Mouse (Mus musculus) hindbrain, embryonic 13.5 days (tissue): ENCODE results near the gene Smarca2. TPM values are rescaled to one million over a fixed set of nuclear protein-coding genes. Genes with fewer than 3 reads are reported as not detected.

Experiments used
- ATAC-seq: fragments of 200-750 bp; cut with Nextera tagmentation; 2 replicates; pipeline ENCODE4 v1.8.0; 2017; ENCODE audit warnings: moderate TSS enrichment; ENCODE audit not compliant: low FRiP score
- H3K27ac ChIP-seq: fragments of 300-500 bp; sonication (generic); 2 replicates; pipeline ENCODE4 v1.5.1; 2015; ENCODE audit warnings: inconsistent platforms, mild to moderate bottlenecking, moderate library complexity
- H3K27me3 ChIP-seq: fragments of 300-500 bp; sonication (generic); 2 replicates; pipeline ENCODE4 v1.6.1; 2015; ENCODE audit warnings: mild to moderate bottlenecking, inconsistent platforms
- H3K36me3 ChIP-seq: fragments of 300-500 bp; sonication (generic); 2 replicates; pipeline ENCODE4 v1.6.1; 2015; ENCODE audit warnings: mild to moderate bottlenecking, inconsistent platforms
- H3K4me1 ChIP-seq: fragments of 300-500 bp; sonication (generic); replicated peaks from 2 replicates; pipeline ENCODE4 v1.6.1; 2015; ENCODE audit warnings: inconsistent platforms
- H3K4me2 ChIP-seq: fragments of 300-500 bp; sonication (generic); 2 replicates; pipeline ENCODE4 v1.6.1; 2015; ENCODE audit warnings: inconsistent platforms, mild to moderate bottlenecking, moderate library complexity
- H3K4me3 ChIP-seq: fragments of 300-500 bp; sonication (generic); 2 replicates; pipeline ENCODE4 v1.5.1; 2015; ENCODE audit warnings: mild to moderate bottlenecking, inconsistent platforms
- H3K9ac ChIP-seq: fragments of 300-500 bp; sonication (generic); 2 replicates; pipeline ENCODE4 v1.6.1; 2015; ENCODE audit warnings: mild to moderate bottlenecking, inconsistent platforms
- H3K9me3 ChIP-seq: fragments of 300-500 bp; sonication (generic); 2 replicates; pipeline ENCODE4 v1.6.1; 2016; ENCODE audit warnings: inconsistent platforms
- WGBS: fragments of 180-500 bp; shearing (Covaris S2); methylation state at CpG from one replicate; pipeline ENCODE4 v1.1.7; 2015; 5-methylcytosine and 5-hydroxymethylcytosine counted together
- polyA plus RNA-seq: library from polyadenylated mRNA; unstranded; fragments of >200 nt; fragmentation: Nextera tagmentation; extraction: Ambion mirVana; gene quantifications from 2 replicates; pipeline ENCODE4 v1.2.1, GENCODE M21; 2015

The Smarca2 gene
- polyA plus RNA-seq, 1 experiment from 2014 or later = 85.3 TPM

- Histone ChIP-seq H3K9ac (no peak overlapping the region), H3K9me3 (no peaks in the 10 kb centered on the region), H3K4me3 (no peak overlapping the region), H3K27me3 (no peaks in the 10 kb centered on the region), H3K4me1 (no peaks in the 10 kb centered on the region), H3K36me3 (peaks cover 2% of the 10 kb centered on the region; the same call in 1 of the 2 replicates), H3K27ac (no peak overlapping the region), H3K4me2 (no peak overlapping the region)
- WGBS = 17% methylated on average over 2 of the region's 2 CpGs
- no peak for ATAC-seq
These were observed 106.4 kb downstream of the Smarca2 start for GRCm38 (mm10) chr19:26711268-26711667.

GRCm38 (mm10) chr19:26716217-26716616 is 111.4 kb downstream of the Smarca2 start:
- Histone ChIP-seq H3K27ac (no peak overlapping the region), H3K4me1 (0 out of 2 replicates have a peak, but pooled peaks cover 4% of the 10 kb centered on the region), H3K27me3 (no peaks in the 10 kb centered on the region), H3K9me3 (no peaks in the 10 kb centered on the region), H3K4me2 (no peak overlapping the region), H3K9ac (no peak overlapping the region), H3K4me3 (no peak overlapping the region), H3K36me3 (no peaks in the 10 kb centered on the region)
- WGBS = 79% methylated on average over 9 of the region's 9 CpGs
- no peak for ATAC-seq

DNA sequence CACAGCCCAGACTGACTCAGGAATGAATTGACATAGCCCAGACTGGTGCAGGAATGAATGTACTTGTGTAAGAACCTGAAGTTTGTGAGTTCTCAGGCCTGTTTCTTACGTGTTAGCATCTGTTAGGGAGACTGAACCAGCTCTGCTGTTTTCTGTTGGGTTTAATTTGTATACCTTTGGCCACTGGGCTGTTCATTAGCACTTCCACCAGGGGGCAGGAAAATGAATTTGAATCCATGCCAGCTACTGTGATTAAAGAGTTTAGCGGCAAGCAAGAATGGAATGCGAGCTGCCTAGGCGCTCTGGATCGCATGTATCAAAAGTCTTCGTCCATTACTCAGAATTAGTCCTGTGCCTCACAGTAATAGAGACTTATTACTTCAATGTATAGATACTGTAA is 113.4 kb downstream of the Smarca2 start:
- no peaks in the 10 kb centered on the region for H3K36me3 ChIP-seq
- ATAC-seq = no peak

DNA sequence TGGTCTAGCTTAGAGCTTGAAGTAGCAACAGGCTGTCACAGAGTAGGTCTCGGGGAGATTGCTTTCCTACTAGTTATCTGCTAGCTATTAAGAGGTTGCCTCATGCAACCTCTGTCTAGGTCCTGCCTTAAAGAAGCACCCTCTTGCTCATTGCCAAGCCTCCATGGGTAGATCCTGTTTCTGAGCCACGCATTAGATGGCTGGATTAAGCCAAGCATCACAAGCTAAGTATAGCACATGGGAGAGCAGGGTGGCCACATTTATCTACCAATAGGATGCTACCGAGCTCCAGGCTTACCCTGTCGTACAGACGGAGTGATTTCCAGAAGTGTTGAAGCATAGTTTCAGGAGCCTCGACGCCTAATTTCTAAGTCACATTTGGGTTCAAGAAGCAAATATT is 114.3 kb downstream of the Smarca2 start:
- H3K4me3 ChIP-seq = no peak overlapping the region
- no peak overlapping the region for H3K9ac ChIP-seq
- no peak overlapping the region for H3K4me2 ChIP-seq
- no peak overlapping the region for H3K27ac ChIP-seq
- 94% methylated on average over 7 of the region's 7 CpGs for WGBS
- no peak for ATAC-seq
- no peaks in the 10 kb centered on the region for H3K9me3 ChIP-seq
- no peaks in the 10 kb centered on the region for H3K27me3 ChIP-seq
- no peaks in the 10 kb centered on the region; the same call in 1 of the 2 replicates for H3K36me3 ChIP-seq
- 0 out of 2 replicates have a peak, but pooled peaks cover 4% of the 10 kb centered on the region for H3K4me1 ChIP-seq

More for the DNA sequence above, 113.4 kb downstream of the Smarca2 start:
- H3K9ac ChIP-seq = no peak overlapping the region
- WGBS = 33% methylated on average over 6 of the region's 6 CpGs
- H3K9me3 ChIP-seq = no peaks in the 10 kb centered on the region
- 0 out of 2 replicates have a peak, but pooled peaks cover 4% of the 10 kb centered on the region for H3K4me1 ChIP-seq
- H3K4me3 ChIP-seq = no peak overlapping the region
- H3K27me3 ChIP-seq = no peaks in the 10 kb centered on the region
- H3K4me2 ChIP-seq = no peak overlapping the region
- H3K27ac ChIP-seq = no peak overlapping the region

DNA sequence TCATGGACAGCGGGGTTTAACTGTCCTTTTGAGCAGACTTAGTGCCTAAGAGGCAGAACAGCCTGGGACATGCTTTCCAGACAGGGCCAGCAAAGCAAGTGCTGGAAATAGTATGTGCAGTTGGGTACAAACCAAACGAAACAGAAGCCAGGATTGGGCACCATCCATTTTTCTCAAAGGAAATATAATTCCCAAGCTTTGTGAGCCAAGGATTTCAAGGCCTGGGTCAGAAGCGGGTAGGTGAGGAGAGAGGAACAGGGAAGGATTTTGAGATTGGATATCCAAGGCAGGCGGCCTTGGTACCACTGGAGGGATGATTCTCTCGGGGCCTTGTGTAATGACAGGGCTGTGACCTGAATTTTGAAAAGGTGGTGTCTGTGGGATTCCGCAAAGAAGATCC is 116.9 kb downstream of the Smarca2 start:
- H3K9me3 ChIP-seq = no peaks in the 10 kb centered on the region
- H3K4me1 ChIP-seq = 0 out of 2 replicates have a peak, but pooled peaks cover 4% of the 10 kb centered on the region
- H3K4me3 ChIP-seq = no peak overlapping the region
- H3K4me2 ChIP-seq = no peak overlapping the region
- no peaks in the 10 kb centered on the region for H3K27me3 ChIP-seq
- ATAC-seq = no peak
- H3K9ac ChIP-seq = no peak overlapping the region
- WGBS = 82% methylated on average over 6 of the region's 6 CpGs
- no peaks in the 10 kb centered on the region; the same call in 1 of the 2 replicates for H3K36me3 ChIP-seq
- H3K27ac ChIP-seq = no peak overlapping the region

GRCm38 (mm10) chr19:26723899-26724298 is 119.0 kb downstream of the Smarca2 start:
- no peak overlapping the region for H3K9ac ChIP-seq
- no peak overlapping the region for H3K4me3 ChIP-seq
- no peaks in the 10 kb centered on the region for H3K4me1 ChIP-seq
- H3K36me3 ChIP-seq = no peaks in the 10 kb centered on the region; the same call in 1 of the 2 replicates
- 89% methylated on average over 11 of the region's 11 CpGs for WGBS
- no peak overlapping the region for H3K27ac ChIP-seq
- no peak overlapping the region for H3K4me2 ChIP-seq
- ATAC-seq = no peak
- no peaks in the 10 kb centered on the region for H3K27me3 ChIP-seq
- no peaks in the 10 kb centered on the region for H3K9me3 ChIP-seq

DNA sequence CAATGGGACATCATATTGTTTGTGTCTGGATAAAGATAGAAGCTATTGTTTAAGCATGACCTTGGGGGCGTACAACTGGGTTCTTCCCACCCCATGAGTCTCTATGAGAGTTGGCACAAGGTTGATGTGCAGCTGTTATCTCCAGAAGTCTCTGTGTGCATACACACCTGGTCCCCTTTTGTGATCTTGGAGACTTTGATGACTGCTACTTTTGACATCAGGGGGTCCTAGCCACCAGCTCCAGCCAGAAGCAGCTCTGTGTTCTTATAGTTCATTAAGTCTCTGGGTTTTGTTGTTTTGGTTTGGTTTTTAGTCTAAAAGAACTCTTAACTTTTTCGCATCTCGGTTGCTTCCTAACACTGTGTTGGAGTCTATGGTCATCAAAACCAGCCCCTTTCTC is 119.8 kb downstream of the Smarca2 start:
- Histone ChIP-seq H3K27me3 (no peaks in the 10 kb centered on the region), H3K9me3 (no peaks in the 10 kb centered on the region), H3K4me3 (no peak overlapping the region), H3K27ac (no peak overlapping the region), H3K36me3 (no peaks in the 10 kb centered on the region; the same call in 1 of the 2 replicates), H3K4me1 (no peaks in the 10 kb centered on the region), H3K9ac (no peak overlapping the region), H3K4me2 (no peak overlapping the region)
- ATAC-seq = no peak
- 89% methylated on average over 3 of the region's 3 CpGs for WGBS

DNA sequence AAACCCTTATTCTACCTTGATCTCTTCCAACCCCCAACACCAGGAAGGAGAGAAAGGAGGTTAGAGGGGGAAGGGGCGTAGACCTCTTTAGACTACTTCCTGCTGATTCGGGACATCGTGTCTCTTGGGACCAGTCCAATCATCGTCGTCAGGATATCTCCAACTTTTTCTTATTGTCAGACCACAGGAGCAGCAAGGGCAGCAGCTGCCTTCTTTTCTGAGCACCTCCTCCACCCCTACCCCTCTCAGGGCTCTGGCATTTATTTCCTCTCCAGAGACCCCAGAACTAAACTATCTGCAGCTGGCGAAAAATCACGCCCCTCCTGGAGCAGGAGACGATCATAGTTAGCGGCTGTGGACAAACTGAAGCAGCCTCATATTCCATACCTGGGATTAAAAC is 122.9 kb downstream of the Smarca2 start:
- Histone ChIP-seq H3K4me2 (no peak overlapping the region), H3K27ac (no peak overlapping the region), H3K27me3 (no peaks in the 10 kb centered on the region), H3K4me1 (no peaks in the 10 kb centered on the region), H3K36me3 (no peaks in the 10 kb centered on the region; the same call in 1 of the 2 replicates), H3K9ac (no peak overlapping the region), H3K9me3 (no peaks in the 10 kb centered on the region), H3K4me3 (no peak overlapping the region)
- WGBS = 79% methylated on average over 9 of the region's 9 CpGs
- ATAC-seq = no peak

- H3K27ac ChIP-seq = no peak overlapping the region
- no peak for ATAC-seq
- H3K4me3 ChIP-seq = no peak overlapping the region
- no peak overlapping the region for H3K4me2 ChIP-seq
- H3K9me3 ChIP-seq = no peaks in the 10 kb centered on the region
- 72% methylated on average over 9 of the region's 9 CpGs for WGBS
- H3K27me3 ChIP-seq = no peaks in the 10 kb centered on the region
- no peaks in the 10 kb centered on the region for H3K36me3 ChIP-seq
- peaks cover 21% of the 10 kb centered on the region for H3K4me1 ChIP-seq
- no peak overlapping the region for H3K9ac ChIP-seq
These were observed 125.6 kb downstream of the Smarca2 start for GRCm38 (mm10) chr19:26730486-26730885.

DNA sequence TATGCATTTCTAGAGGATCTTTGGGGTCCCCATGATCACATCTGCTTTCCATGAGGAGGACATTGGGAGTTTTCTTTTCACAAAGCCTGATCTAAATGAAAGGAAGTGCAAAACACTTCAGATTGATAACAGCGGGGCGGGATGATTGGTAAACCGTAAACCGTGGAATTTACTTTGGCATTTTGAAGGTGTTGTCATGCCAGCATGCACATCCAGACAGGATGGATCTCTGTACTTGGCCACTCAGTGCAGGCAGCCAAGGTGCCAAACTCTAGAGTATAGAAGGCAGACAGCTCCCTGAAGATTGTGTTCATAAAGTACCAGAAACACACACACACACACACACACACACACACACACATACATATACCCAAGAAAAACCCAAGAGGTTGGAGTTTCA is 126.3 kb downstream of the Smarca2 start:
- peaks cover 24% of the 10 kb centered on the region for H3K4me1 ChIP-seq

DNA sequence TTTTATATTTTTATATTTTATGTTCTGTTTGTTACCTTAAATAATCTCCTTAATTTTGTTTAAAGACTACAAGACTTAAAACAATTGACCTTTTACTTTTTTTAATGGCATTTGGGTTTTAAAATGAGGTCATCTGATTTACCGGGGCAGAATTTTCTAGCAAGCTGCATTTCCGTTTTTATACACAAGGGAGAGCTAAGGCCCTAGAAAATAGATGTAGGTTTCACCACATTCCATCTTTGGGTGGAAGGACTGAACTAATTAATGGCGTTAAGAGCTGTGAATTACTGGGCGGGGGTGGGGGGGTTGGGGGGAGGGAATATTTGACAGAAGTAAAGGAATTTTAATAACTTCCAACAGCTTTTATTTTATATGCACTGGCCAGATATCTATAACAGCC is 127.0 kb downstream of the Smarca2 start:
- Histone ChIP-seq H3K9ac (no peak overlapping the region), H3K36me3 (no peaks in the 10 kb centered on the region), H3K27ac (no peak overlapping the region), H3K4me2 (no peak overlapping the region), H3K27me3 (no peaks in the 10 kb centered on the region), H3K9me3 (no peaks in the 10 kb centered on the region), H3K4me3 (no peak overlapping the region), H3K4me1 (peaks cover 24% of the 10 kb centered on the region)
- 7% methylated on average over 4 of the region's 4 CpGs for WGBS
- no peak for ATAC-seq

More for the DNA sequence above, 126.3 kb downstream of the Smarca2 start:
- Histone ChIP-seq H3K9ac (no peak overlapping the region), H3K4me3 (no peak overlapping the region), H3K27ac (no peak overlapping the region), H3K27me3 (no peaks in the 10 kb centered on the region), H3K4me2 (no peak overlapping the region), H3K36me3 (no peaks in the 10 kb centered on the region), H3K9me3 (no peaks in the 10 kb centered on the region)
- WGBS = 93% methylated on average over 4 of the region's 4 CpGs
- ATAC-seq = no peak

GRCm38 (mm10) chr19:26733055-26733454 is 128.2 kb downstream of the Smarca2 start:
- no peak for ATAC-seq
- no peak overlapping the region for H3K27ac ChIP-seq
- H3K4me1 ChIP-seq = peaks cover 24% of the 10 kb centered on the region
- no peaks in the 10 kb centered on the region for H3K9me3 ChIP-seq
- H3K4me2 ChIP-seq = no peak overlapping the region
- H3K36me3 ChIP-seq = no peaks in the 10 kb centered on the region
- WGBS = 47% methylated on average over 2 of the region's 2 CpGs
- H3K4me3 ChIP-seq = no peak overlapping the region
- H3K27me3 ChIP-seq = no peaks in the 10 kb centered on the region
- no peak overlapping the region for H3K9ac ChIP-seq

- Histone ChIP-seq H3K27ac (peak overlapping the region; percentile 83), H3K36me3 (no peaks in the 10 kb centered on the region), H3K9me3 (no peaks in the 10 kb centered on the region), H3K27me3 (no peaks in the 10 kb centered on the region), H3K4me3 (no peak overlapping the region), H3K4me1 (peaks cover 24% of the 10 kb centered on the region), H3K9ac (no peak overlapping the region), H3K4me2 (no peak overlapping the region)
- WGBS = 61% methylated on average over 7 of the region's 7 CpGs
- ATAC-seq = no peak
These were observed 128.8 kb downstream of the Smarca2 start for GRCm38 (mm10) chr19:26733546-26734100.
